Mouse (Mus musculus): ENCODE results near the gene Cd44. TPM values are rescaled to one million over a fixed set of nuclear protein-coding genes. Genes with fewer than 3 reads are reported as not detected.

Cd44 gene
- polyA plus RNA-seq, 1 experiment from 2014 or later, result 4.0 TPM

- H3K36me3 ChIP-seq (replicated peaks; ENCODE audit: control insufficient read depth, insufficient read depth, low read depth, low read length), result no peaks in the 10 kb centered on the region
- H3K9me3 ChIP-seq (replicated peaks; ENCODE audit: control insufficient read depth, low read length), result no peaks in the 10 kb centered on the region
- WGBS, result 28% methylated on average over 3 of the region's 3 CpGs
These were observed 93.8 kb downstream of the Cd44 start for GRCm38 (mm10) chr2:102807633-102808032.

GRCm38 (mm10) chr2:102805761-102806496, 95.5 kb downstream of the Cd44 start:
- Histone ChIP-seq H3K9me3 (replicated peaks; ENCODE audit: control insufficient read depth, low read length) (no peaks in the 10 kb centered on the region), H3K36me3 (replicated peaks; ENCODE audit: control insufficient read depth, insufficient read depth, low read depth, low read length) (no peaks in the 10 kb centered on the region), H3K27ac (replicated peaks; ENCODE audit: low read depth, low read length) (no peak overlapping the region), H3K27me3 (ENCODE audit: control insufficient read depth, insufficient read depth, low read length) (no peaks in the 10 kb centered on the region), H3K4me3 (ENCODE audit: low read depth, low read length) (no peak overlapping the region), H3K4me1 (ENCODE audit: control insufficient read depth, insufficient read depth, low read length) (no peaks in the 10 kb centered on the region), H3K9ac (replicated peaks; ENCODE audit: low read length) (no peak overlapping the region), H3K4me2 (ENCODE audit: low read depth, low read length) (no peak overlapping the region)
- DNase-seq (ENCODE audit: low spot score) (no peak), ATAC-seq (replicated peaks; ENCODE audit: insufficient number of reproducible peaks, low FRiP score, low TSS enrichment, low read depth) (no peak)
- WGBS, result 94% methylated on average over 4 of the region's 4 CpGs

More at GRCm38 (mm10) chr2:102807633-102808032, 93.8 kb downstream of the Cd44 start:
- peak; percentile 33 for DNase-seq (ENCODE audit: low spot score)
- H3K4me3 ChIP-seq (ENCODE audit: low read depth, low read length), result no peak overlapping the region
- H3K4me1 ChIP-seq (ENCODE audit: control insufficient read depth, insufficient read depth, low read length), result no peaks in the 10 kb centered on the region
- no peak overlapping the region for H3K4me2 ChIP-seq (ENCODE audit: low read depth, low read length)
- ATAC-seq (replicated peaks; ENCODE audit: insufficient number of reproducible peaks, low FRiP score, low TSS enrichment, low read depth), result no peak
- H3K9ac ChIP-seq (replicated peaks; ENCODE audit: low read length), result no peak overlapping the region
- no peaks in the 10 kb centered on the region for H3K27me3 ChIP-seq (ENCODE audit: control insufficient read depth, insufficient read depth, low read length)
- no peak overlapping the region for H3K27ac ChIP-seq (replicated peaks; ENCODE audit: low read depth, low read length)

DNA sequence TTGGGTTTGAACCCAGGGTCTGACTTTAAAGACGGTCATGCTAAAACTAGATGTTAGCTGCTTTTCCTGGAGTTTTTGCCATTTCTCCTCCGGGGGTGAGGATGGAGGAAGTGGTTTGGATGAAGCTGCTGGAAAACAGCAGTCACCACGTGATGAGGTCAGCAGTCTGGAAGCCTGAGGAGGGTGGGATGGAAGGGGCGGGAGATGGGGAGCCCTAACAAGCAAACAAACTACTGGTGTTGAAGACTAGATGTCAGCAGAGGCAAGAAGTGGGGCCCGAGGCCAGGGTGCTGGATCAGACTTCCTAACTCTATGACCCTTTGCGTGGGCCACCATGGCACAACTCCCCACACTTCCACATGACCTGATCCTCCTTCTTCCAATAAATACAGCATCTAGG, 96.2 kb downstream of the Cd44 start:
- no peak for DNase-seq (ENCODE audit: low spot score)
- Histone ChIP-seq H3K4me1 (ENCODE audit: control insufficient read depth, insufficient read depth, low read length) (no peaks in the 10 kb centered on the region), H3K4me3 (ENCODE audit: low read depth, low read length) (no peak overlapping the region), H3K4me2 (ENCODE audit: low read depth, low read length) (no peak overlapping the region), H3K9me3 (replicated peaks; ENCODE audit: control insufficient read depth, low read length) (no peaks in the 10 kb centered on the region), H3K36me3 (replicated peaks; ENCODE audit: control insufficient read depth, insufficient read depth, low read depth, low read length) (no peaks in the 10 kb centered on the region), H3K27me3 (ENCODE audit: control insufficient read depth, insufficient read depth, low read length) (no peaks in the 10 kb centered on the region), H3K27ac (replicated peaks; ENCODE audit: low read depth, low read length) (no peak overlapping the region), H3K9ac (replicated peaks; ENCODE audit: low read length) (no peak overlapping the region)
- WGBS, result 82% methylated on average over 6 of the region's 6 CpGs
- ATAC-seq (replicated peaks; ENCODE audit: insufficient number of reproducible peaks, low FRiP score, low TSS enrichment, low read depth), result no peak

GRCm38 (mm10) chr2:102804109-102804508, 97.4 kb downstream of the Cd44 start:
- DNase-seq (ENCODE audit: low spot score) (peak; percentile 72), ATAC-seq (replicated peaks; ENCODE audit: insufficient number of reproducible peaks, low FRiP score, low TSS enrichment, low read depth) (no peak)
- no peak overlapping the region for H3K27ac ChIP-seq (replicated peaks; ENCODE audit: low read depth, low read length)
- H3K4me3 ChIP-seq (ENCODE audit: low read depth, low read length), result no peak overlapping the region
- WGBS, result 42% methylated on average over 2 of the region's 2 CpGs
- H3K4me1 ChIP-seq (ENCODE audit: control insufficient read depth, insufficient read depth, low read length), result no peaks in the 10 kb centered on the region
- no peaks in the 10 kb centered on the region for H3K27me3 ChIP-seq (ENCODE audit: control insufficient read depth, insufficient read depth, low read length)
- no peaks in the 10 kb centered on the region for H3K36me3 ChIP-seq (replicated peaks; ENCODE audit: control insufficient read depth, insufficient read depth, low read depth, low read length)
- H3K4me2 ChIP-seq (ENCODE audit: low read depth, low read length), result no peak overlapping the region
- H3K9ac ChIP-seq (replicated peaks; ENCODE audit: low read length), result no peak overlapping the region
- H3K9me3 ChIP-seq (replicated peaks; ENCODE audit: control insufficient read depth, low read length), result no peaks in the 10 kb centered on the region

GRCm38 (mm10) chr2:102801899-102802298, 99.6 kb downstream of the Cd44 start:
- no peaks in the 10 kb centered on the region for H3K36me3 ChIP-seq (replicated peaks; ENCODE audit: control insufficient read depth, insufficient read depth, low read depth, low read length)
- ATAC-seq (replicated peaks; ENCODE audit: insufficient number of reproducible peaks, low FRiP score, low TSS enrichment, low read depth), result no peak
- DNase-seq (ENCODE audit: low spot score), result no peak
- no peaks in the 10 kb centered on the region for H3K9me3 ChIP-seq (replicated peaks; ENCODE audit: control insufficient read depth, low read length)
- H3K9ac ChIP-seq (replicated peaks; ENCODE audit: low read length), result no peak overlapping the region
- H3K4me1 ChIP-seq (ENCODE audit: control insufficient read depth, insufficient read depth, low read length), result no peaks in the 10 kb centered on the region
- H3K4me2 ChIP-seq (ENCODE audit: low read depth, low read length), result no peak overlapping the region
- WGBS, result 86% methylated on average over 1 of the region's 1 CpGs
- H3K4me3 ChIP-seq (ENCODE audit: low read depth, low read length), result no peak overlapping the region
- H3K27ac ChIP-seq (replicated peaks; ENCODE audit: low read depth, low read length), result no peak overlapping the region
- H3K27me3 ChIP-seq (ENCODE audit: control insufficient read depth, insufficient read depth, low read length), result no peaks in the 10 kb centered on the region

DNA sequence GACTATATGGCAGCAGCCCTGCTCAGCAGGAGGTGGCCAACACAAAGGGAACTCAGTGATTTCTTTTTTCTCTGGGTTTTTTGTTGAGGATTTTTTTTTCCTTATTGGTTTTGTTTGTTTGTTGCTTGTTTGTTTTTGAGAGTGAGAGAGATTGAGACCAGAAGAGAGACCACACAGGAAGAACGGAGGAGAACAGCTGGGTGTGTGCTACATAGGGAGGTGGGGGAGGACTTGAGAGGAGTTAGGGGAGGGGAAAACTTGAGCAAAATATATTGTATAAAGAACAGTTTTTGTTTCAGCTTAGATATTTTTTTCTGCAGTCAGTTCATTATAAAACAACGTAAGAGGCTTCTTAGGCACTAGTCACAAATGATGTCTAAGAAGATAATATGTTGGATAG, 103.3 kb downstream of the Cd44 start:
- WGBS, result 80% methylated on average over 2 of the region's 2 CpGs
- Histone ChIP-seq H3K4me3 (ENCODE audit: low read depth, low read length) (no peak overlapping the region), H3K9ac (replicated peaks; ENCODE audit: low read length) (no peak overlapping the region), H3K9me3 (replicated peaks; ENCODE audit: control insufficient read depth, low read length) (no peaks in the 10 kb centered on the region), H3K36me3 (replicated peaks; ENCODE audit: control insufficient read depth, insufficient read depth, low read depth, low read length) (no peaks in the 10 kb centered on the region), H3K4me1 (ENCODE audit: control insufficient read depth, insufficient read depth, low read length) (no peaks in the 10 kb centered on the region), H3K27me3 (ENCODE audit: control insufficient read depth, insufficient read depth, low read length) (no peaks in the 10 kb centered on the region), H3K27ac (replicated peaks; ENCODE audit: low read depth, low read length) (no peak overlapping the region), H3K4me2 (ENCODE audit: low read depth, low read length) (no peak overlapping the region)
- no peak for DNase-seq (ENCODE audit: low spot score)
- no peak for ATAC-seq (replicated peaks; ENCODE audit: insufficient number of reproducible peaks, low FRiP score, low TSS enrichment, low read depth)

DNA sequence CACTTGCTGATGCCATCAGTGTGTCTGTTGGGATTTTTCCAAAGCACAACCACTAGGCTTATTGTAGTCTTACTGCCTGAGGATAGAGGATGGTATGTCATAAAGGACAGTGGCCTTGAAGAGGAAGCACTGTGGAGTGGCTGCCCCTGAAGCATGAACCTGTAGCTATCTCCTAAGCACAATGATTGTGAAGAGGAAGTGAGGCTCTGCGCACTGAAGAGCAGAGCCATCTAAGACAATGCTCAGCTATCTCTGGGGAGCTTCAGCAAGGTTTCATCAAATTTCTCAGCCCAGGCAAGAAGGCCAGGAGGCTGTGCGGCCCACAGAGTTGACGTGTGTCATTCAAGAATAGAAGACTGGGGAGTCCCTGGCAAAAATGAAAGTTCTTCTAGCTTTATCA, 106.4 kb downstream of the Cd44 start:
- no peak overlapping the region for H3K9ac ChIP-seq (replicated peaks; ENCODE audit: low read length)
- H3K27me3 ChIP-seq (ENCODE audit: control insufficient read depth, insufficient read depth, low read length), result no peaks in the 10 kb centered on the region
- no peak overlapping the region for H3K4me2 ChIP-seq (ENCODE audit: low read depth, low read length)
- no peak overlapping the region for H3K27ac ChIP-seq (replicated peaks; ENCODE audit: low read depth, low read length)
- no peak for DNase-seq (ENCODE audit: low spot score)
- no peaks in the 10 kb centered on the region for H3K4me1 ChIP-seq (ENCODE audit: control insufficient read depth, insufficient read depth, low read length)
- ATAC-seq (replicated peaks; ENCODE audit: insufficient number of reproducible peaks, low FRiP score, low TSS enrichment, low read depth), result no peak
- H3K36me3 ChIP-seq (replicated peaks; ENCODE audit: control insufficient read depth, insufficient read depth, low read depth, low read length), result no peaks in the 10 kb centered on the region
- no peak overlapping the region for H3K4me3 ChIP-seq (ENCODE audit: low read depth, low read length)
- no peaks in the 10 kb centered on the region for H3K9me3 ChIP-seq (replicated peaks; ENCODE audit: control insufficient read depth, low read length)
- WGBS, result 91% methylated on average over 3 of the region's 3 CpGs

- no peak overlapping the region for H3K4me2 ChIP-seq (ENCODE audit: low read depth, low read length)
- H3K27ac ChIP-seq (replicated peaks; ENCODE audit: low read depth, low read length), result no peak overlapping the region
- no peaks in the 10 kb centered on the region for H3K4me1 ChIP-seq (ENCODE audit: control insufficient read depth, insufficient read depth, low read length)
- H3K27me3 ChIP-seq (ENCODE audit: control insufficient read depth, insufficient read depth, low read length), result no peaks in the 10 kb centered on the region
- no peak for DNase-seq (ENCODE audit: low spot score)
- 73% methylated on average over 6 of the region's 6 CpGs for WGBS
- no peak for ATAC-seq (replicated peaks; ENCODE audit: insufficient number of reproducible peaks, low FRiP score, low TSS enrichment, low read depth)
- H3K9ac ChIP-seq (replicated peaks; ENCODE audit: low read length), result no peak overlapping the region
- no peaks in the 10 kb centered on the region for H3K9me3 ChIP-seq (replicated peaks; ENCODE audit: control insufficient read depth, low read length)
- H3K4me3 ChIP-seq (ENCODE audit: low read depth, low read length), result no peak overlapping the region
- no peaks in the 10 kb centered on the region for H3K36me3 ChIP-seq (replicated peaks; ENCODE audit: control insufficient read depth, insufficient read depth, low read depth, low read length)
These were observed 108.7 kb downstream of the Cd44 start for GRCm38 (mm10) chr2:102792804-102793203.
